In genomic region chr5:111396199-111396598, GRCm38 (mm10) we compare ENCODE assay signal across 17 mouse cellular contexts. TPM values are rescaled to one million over a fixed set of nuclear protein-coding genes. Genes with fewer than 3 reads are reported as not detected.
DNase-seq lines count a peak whose midpoint lies in the region; ATAC-seq and TF ChIP-seq lines count a peak whose summit lies in the region.
"Had no signal": no experiment of that assay in that cellular context is flagged by ENCODE, and none has a peak within 500 bp of the region (broad histone marks: within the 10 kb centered on the region; RNA-seq: fewer than 3 reads in every experiment).

No protein-coding gene starts in this region.

- H3K9me3 ChIP-seq in heart, embryonic 10.5 days: no peaks in the 10 kb centered on the region
- no peaks in the 10 kb centered on the region for H3K9me3 ChIP-seq in midbrain, embryonic 10.5 days (replicated peaks)
- H3K9me3 ChIP-seq in midbrain, embryonic 15.5 days: no peaks in the 10 kb centered on the region
- H3K9me3 ChIP-seq in intestine, postnatal 0 days (ENCODE audit: control insufficient read depth): no peaks in the 10 kb centered on the region
- H3K9me3 ChIP-seq in heart, embryonic 12.5 days (replicated peaks): no peaks in the 10 kb centered on the region
- H3K9me3 ChIP-seq: liver, embryonic 15.5 days; neural tube, embryonic 15.5 days had no signal

- H3K36me3 ChIP-seq in heart, embryonic 10.5 days: no peaks in the 10 kb centered on the region
- no peaks in the 10 kb centered on the region for H3K36me3 ChIP-seq in midbrain, embryonic 10.5 days
- H3K36me3 ChIP-seq in midbrain, embryonic 15.5 days (replicated peaks): no peaks in the 10 kb centered on the region
- no peaks in the 10 kb centered on the region for H3K36me3 ChIP-seq in intestine, postnatal 0 days (ENCODE audit: control insufficient read depth, insufficient read depth)
- H3K36me3 ChIP-seq in heart, embryonic 12.5 days: no peaks in the 10 kb centered on the region
- H3K36me3 ChIP-seq: liver, embryonic 15.5 days; neural tube, embryonic 15.5 days had no signal

- H3K27me3 ChIP-seq in heart, embryonic 10.5 days (ENCODE audit: insufficient read depth, poor library complexity, severe bottlenecking): peaks cover 21% of the 10 kb centered on the region
- H3K27me3 ChIP-seq in midbrain, embryonic 10.5 days (ENCODE audit: low read depth, poor library complexity, severe bottlenecking): peaks cover 39% of the 10 kb centered on the region
- no peaks in the 10 kb centered on the region; the same call in 1 of the 2 replicates for H3K27me3 ChIP-seq in midbrain, embryonic 15.5 days (replicated peaks)
- H3K27me3 ChIP-seq in intestine, postnatal 0 days (replicated peaks; ENCODE audit: control insufficient read depth, insufficient read depth, low read length): no peaks in the 10 kb centered on the region
- H3K27me3 ChIP-seq in heart, embryonic 12.5 days (replicated peaks): peaks cover 28% of the 10 kb centered on the region; the same call in 1 of the 2 replicates

- H3K4me1 ChIP-seq in heart, embryonic 10.5 days: peaks cover 74% of the 10 kb centered on the region
- peaks cover 49% of the 10 kb centered on the region for H3K4me1 ChIP-seq in midbrain, embryonic 10.5 days
- H3K4me1 ChIP-seq in midbrain, embryonic 15.5 days: peaks cover 43% of the 10 kb centered on the region
- H3K4me1 ChIP-seq in intestine, postnatal 0 days (replicated peaks; ENCODE audit: control insufficient read depth, insufficient read depth, low read length): peaks cover 10% of the 10 kb centered on the region
- H3K4me1 ChIP-seq in heart, embryonic 12.5 days (replicated peaks): peaks cover 58% of the 10 kb centered on the region
- H3K4me1 ChIP-seq: liver, embryonic 15.5 days had no signal

- intact Hi-C loops in heart, postnatal 25 days (cut with DNase I): no loop called here

- 69% methylated on average over 4 of the region's 4 CpGs for WGBS in heart, embryonic 10.5 days
- 81% methylated on average over 4 of the region's 4 CpGs for WGBS in midbrain, embryonic 10.5 days
- 83% methylated on average over 4 of the region's 4 CpGs for WGBS in midbrain, embryonic 15.5 days
- 72% methylated on average over 4 of the region's 4 CpGs for WGBS in intestine, postnatal 0 days
- WGBS in heart, embryonic 12.5 days: 67% methylated on average over 4 of the region's 4 CpGs

- 0 out of 2 replicates have a peak overlapping the region, but pooled peaks have one; percentile 10 for H3K4me3 ChIP-seq in heart, embryonic 10.5 days
- no peak overlapping the region for H3K4me3 ChIP-seq in midbrain, embryonic 10.5 days
- no peak overlapping the region for H3K4me3 ChIP-seq in midbrain, embryonic 15.5 days
- no peak overlapping the region for H3K4me3 ChIP-seq in intestine, postnatal 0 days (ENCODE audit: low read depth, low read length)
- H3K4me3 ChIP-seq in heart, embryonic 12.5 days: no peak overlapping the region
- H3K4me3 ChIP-seq: liver, embryonic 15.5 days; neural tube, embryonic 15.5 days had no signal

- no peak overlapping the region; the same call in 1 of the 2 replicates for H3K4me2 ChIP-seq in midbrain, embryonic 15.5 days
- no peak overlapping the region for H3K4me2 ChIP-seq in intestine, postnatal 0 days (replicated peaks; ENCODE audit: low read depth)
- no peak overlapping the region for H3K4me2 ChIP-seq in heart, embryonic 12.5 days
- H3K4me2 ChIP-seq: liver, embryonic 15.5 days; neural tube, embryonic 15.5 days had no signal

- H3K9ac ChIP-seq in midbrain, embryonic 15.5 days: no peak overlapping the region
- H3K9ac ChIP-seq in intestine, postnatal 0 days (ENCODE audit: low read depth, low read length): no peak overlapping the region
- H3K9ac ChIP-seq in heart, embryonic 12.5 days: no peak overlapping the region
- H3K9ac ChIP-seq: liver, embryonic 15.5 days; neural tube, embryonic 15.5 days had no signal

- no peak overlapping the region for H3K27ac ChIP-seq in heart, embryonic 10.5 days
- peak overlapping the region; percentile 53; the same call in 1 of the 2 replicates for H3K27ac ChIP-seq in midbrain, embryonic 10.5 days (replicated peaks)
- H3K27ac ChIP-seq in midbrain, embryonic 15.5 days: no peak overlapping the region
- H3K27ac ChIP-seq in intestine, postnatal 0 days (ENCODE audit: low read depth, low read length): no peak overlapping the region
- no peak overlapping the region for H3K27ac ChIP-seq in heart, embryonic 12.5 days (ENCODE audit: poor library complexity, severe bottlenecking)
- H3K27ac ChIP-seq: liver, embryonic 15.5 days had no signal

- no peak for DNase-seq in heart, embryonic 10.5 days (ENCODE audit: low spot score)
- no peak for DNase-seq in heart, postnatal 25 days (ENCODE audit: low spot score)
- DNase-seq in midbrain, embryonic 10.5 days (ENCODE audit: low spot score): no peak
- DNase-seq in frontal cortex, postnatal 14 days (ENCODE audit: low spot score in 2 of 2): no peak
- DNase-seq: heart, adult 11 months; heart, postnatal 14 days; kidney, adult 2 months; retina, postnatal 1 day had no signal

- peak; percentile 39 for TF ChIP-seq CTCF in intestine, postnatal 0 days (IDR thresholded peaks at IDR 0.05; ENCODE audit: low read depth)

- no peak for ATAC-seq in midbrain, embryonic 15.5 days (replicated peaks)
- no peak for ATAC-seq in intestine, postnatal 0 days
- ATAC-seq in megakaryocyte progenitor cell, adult 5-6 weeks (replicated peaks; ENCODE audit: poor library complexity): no peak
- no peak for ATAC-seq in heart, embryonic 12.5 days (ENCODE audit: insufficient number of reproducible peaks, low FRiP score)
- ATAC-seq: activated CD4-positive, CD25-positive, alpha-beta regulatory T cell, adult 4 months had no signal

RNA-seq across cellular contexts. Expression of gene Mn1, which starts 21.0 kb away (rescaled TPM):
- polyA plus RNA-seq in heart, embryonic 10.5 days (2016; fragmentation: Nextera tagmentation; extraction: Ambion mirVana): 6.4 and 7.7 TPM in 2 replicates
- 10 to 100 TPM; 16.7 to 20.5 TPM for total RNA-seq in heart, postnatal 25 days (2021)
- polyA plus RNA-seq in midbrain, embryonic 10.5 days (2016; fragmentation: Nextera tagmentation; extraction: Ambion mirVana): 53.0 and 63.2 TPM in 2 replicates
- 60.1 and 64.8 TPM in 2 replicates for polyA plus RNA-seq in midbrain, embryonic 15.5 days (2015; fragmentation: Nextera tagmentation; extraction: Ambion mirVana)
- polyA plus RNA-seq in intestine, postnatal 0 days (2015; fragmentation: Nextera tagmentation; extraction: Ambion mirVana): 2.8 and 3.1 TPM in 2 replicates
- 0.05 and 0.59 TPM in 2 replicates for total RNA-seq in megakaryocyte progenitor cell, adult 5-6 weeks (2015)
- 0.04 and 0.51 TPM in 2 replicates for total RNA-seq in megakaryocyte progenitor cell, adult 5-6 weeks (2017)
- 8.0 and 8.2 TPM in 2 replicates for polyA plus RNA-seq in heart, embryonic 12.5 days (2016; fragmentation: Nextera tagmentation; extraction: Ambion mirVana)
- total RNA-seq: MEL; monocyte, adult 5-6 weeks had no signal
- polyA plus RNA-seq: activated CD4-positive, CD25-positive, alpha-beta regulatory T cell, adult 4 months had no signal
